Mouse (Mus musculus): Measurements from ENCODE around the gene Gns. TPM values are rescaled to one million over a fixed set of nuclear protein-coding genes. Genes with fewer than 3 reads are reported as not detected.
"Not testable (repeated sequence)": the region's sequence is repeated elsewhere in the genome, so short reads cannot be mapped to it uniquely, and the experiment has no call there.

Gns gene
- 10 to 100 TPM; 67.9 to 68.9 TPM for total RNA-seq (2021)
- long read RNA-seq, experiment 1, transcript Gns-201 (14 exons, 3,855 nt) = major isoform, 97 of 117 reads
- long read RNA-seq, experiment 1, partial matches to known transcripts = 8 of 117 reads
- long read RNA-seq, experiment 1, other reads (novel, unspliced or antisense) = 10 of 117 reads
- long read RNA-seq, experiment 2, transcript Gns-201 (14 exons, 3,855 nt) = major isoform, 104 of 132 reads
- long read RNA-seq, experiment 2, partial matches to known transcripts = 20 of 132 reads
- long read RNA-seq, experiment 2, other reads (novel, unspliced or antisense) = 5 of 132 reads

DNA sequence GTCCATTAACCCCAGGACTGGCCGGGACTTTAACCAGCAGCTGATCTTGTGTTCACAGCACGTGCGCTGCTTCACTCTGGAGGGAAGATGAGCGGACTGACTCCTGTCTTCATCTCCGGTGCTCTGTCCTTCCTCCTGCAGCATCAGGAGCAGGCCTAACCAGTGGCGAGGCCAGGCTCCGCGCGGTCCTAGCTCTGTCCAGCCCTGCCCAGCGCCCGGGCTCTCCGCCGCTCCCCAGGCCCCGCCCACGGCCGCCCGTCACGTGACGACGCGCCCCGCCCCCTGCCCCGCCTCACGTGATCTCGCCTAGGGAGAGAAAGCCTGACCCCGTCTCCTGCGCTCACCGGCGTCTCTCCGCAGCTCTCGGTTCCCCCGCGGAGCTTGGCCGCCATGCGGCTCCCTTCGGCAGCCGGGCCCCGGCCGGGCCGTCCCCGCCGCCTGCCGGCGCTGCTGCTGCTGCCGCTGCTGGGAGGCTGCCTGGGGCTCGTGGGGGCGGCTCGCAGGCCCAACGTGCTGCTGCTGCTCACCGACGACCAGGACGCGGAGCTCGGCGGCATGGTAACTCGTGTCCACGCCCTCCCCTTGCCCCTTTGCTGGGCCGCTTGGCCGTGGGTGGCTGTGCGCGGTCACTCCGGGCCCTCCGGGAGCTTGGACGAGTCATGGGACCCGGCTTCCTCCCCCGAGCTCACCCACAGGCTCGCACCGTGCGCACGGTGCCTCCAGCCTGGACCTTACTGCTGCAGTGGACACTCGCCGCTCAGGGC is at the start of gene Gns:
Gene Gns (plus strand): TSS at position 290 of the 764 bp plus-strand sequence.
- DNase-seq (ENCODE audit: low spot score in 2 of 2) = peak; percentile 90

DNA sequence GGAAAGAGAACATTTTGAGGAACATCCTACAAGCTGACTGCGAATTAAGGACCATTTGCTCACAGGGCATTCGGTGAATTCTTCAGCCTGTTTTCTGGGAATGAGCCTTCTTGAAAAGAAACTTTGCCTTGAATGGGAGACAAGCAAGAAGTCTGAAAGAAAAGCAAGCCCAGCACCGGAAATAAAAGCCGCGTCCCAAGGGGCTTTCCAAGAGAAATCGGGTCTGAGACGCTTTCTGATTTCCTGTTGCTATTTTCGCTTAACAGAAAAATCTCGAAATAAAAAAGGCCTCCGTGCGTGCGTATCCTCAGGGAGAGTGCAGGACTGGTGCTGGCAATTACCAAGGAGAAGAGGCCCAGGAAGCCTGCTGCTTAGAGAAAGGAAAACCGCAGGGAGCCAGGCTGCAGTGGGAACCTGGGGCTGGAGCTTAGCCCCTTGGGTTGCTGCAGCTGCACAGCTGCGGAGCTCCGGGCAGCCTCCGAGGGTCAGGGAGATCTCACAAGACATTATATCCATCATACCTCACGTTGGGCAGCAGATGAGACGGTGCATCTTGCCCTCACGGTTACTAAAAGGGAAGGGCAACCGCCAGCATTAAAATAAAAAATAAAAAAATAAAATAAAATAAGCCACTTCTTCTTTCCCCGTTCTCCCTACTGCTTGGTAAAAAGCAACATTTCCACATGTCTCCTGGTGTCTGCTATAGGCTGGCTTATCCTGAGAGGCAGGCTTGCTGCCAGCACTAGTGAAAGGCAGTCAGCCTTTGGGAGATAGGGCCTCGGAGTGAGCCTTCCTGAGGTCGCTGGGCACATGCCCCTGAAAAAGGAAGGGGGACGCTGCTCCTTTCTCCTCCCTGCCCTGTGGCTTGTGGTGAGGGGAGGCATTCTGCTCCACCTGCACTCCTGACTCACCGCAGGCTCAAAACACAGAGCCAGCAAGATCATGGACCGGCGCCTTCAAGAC is 49.3 kb upstream of the Gns start:
- no peak for DNase-seq (ENCODE audit: low spot score in 2 of 2)

DNA sequence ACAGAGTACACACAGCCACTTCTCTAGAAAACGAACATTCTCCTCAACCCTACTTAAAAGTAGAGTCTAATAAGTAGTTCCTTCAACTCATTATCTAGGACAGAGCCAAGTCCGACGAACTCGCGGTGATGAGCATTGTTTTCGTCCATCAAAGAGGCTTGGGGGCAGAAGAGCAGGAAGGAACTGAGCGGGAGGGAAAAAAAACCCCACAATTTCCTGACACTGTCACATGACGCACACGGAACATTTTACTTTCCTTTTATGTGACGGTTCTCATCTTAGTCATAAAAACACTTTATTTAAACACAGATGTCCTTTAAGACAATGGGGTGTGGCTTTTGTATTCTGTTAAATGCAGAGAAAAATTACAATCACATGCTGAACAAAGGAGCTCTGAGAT is 48.5 kb upstream of the Gns start:
- DNase-seq (ENCODE audit: low spot score in 2 of 2) = no peak

DNA sequence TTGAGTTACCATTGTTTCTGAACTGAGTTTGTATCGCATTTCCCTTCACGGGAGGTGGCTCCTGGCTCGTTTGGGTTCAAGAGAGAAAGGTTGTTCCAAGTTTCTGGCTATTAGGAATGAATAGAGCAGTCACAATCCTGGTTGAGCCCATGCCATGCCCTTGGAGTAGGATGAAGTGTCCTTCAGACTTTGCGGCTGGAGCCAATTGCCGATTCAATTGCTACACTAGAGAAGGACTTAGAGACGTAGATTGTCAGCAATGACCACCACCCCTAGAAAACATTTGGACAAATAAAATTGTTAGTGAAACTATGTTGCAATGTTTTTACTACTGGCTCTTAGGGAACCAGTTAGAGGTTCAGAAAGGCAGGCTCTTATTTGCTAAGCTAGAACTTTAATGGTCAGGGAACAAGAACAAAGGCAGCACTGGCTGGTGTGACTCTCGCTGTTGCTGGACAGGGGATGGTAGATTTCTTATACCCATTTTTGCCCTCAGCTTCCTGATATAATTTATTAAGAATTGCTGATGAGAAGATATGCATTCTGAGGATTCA is 46.4 kb upstream of the Gns start:
- DNase-seq (ENCODE audit: low spot score in 2 of 2) = no peak

DNA sequence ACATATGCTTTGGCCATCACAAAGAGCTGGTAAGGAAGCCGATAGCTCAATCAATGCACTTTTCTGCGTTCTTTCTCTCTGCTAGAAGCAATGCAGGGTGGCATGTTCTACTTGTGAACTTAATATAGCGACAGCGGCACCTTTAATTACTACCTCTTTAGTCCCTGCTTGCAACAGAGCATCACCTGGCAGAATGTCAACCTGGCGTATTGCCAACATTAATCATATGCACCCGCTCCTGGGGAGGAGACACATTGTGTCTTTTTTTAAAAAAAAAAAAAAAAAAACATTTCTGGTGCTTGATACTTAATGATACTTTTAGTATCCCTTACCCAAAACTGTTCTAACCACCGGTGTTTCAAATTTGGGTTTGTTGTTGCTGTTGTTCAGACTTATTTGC is 41.4 kb upstream of the Gns start:
- DNase-seq (ENCODE audit: low spot score in 2 of 2) = no peak

DNA sequence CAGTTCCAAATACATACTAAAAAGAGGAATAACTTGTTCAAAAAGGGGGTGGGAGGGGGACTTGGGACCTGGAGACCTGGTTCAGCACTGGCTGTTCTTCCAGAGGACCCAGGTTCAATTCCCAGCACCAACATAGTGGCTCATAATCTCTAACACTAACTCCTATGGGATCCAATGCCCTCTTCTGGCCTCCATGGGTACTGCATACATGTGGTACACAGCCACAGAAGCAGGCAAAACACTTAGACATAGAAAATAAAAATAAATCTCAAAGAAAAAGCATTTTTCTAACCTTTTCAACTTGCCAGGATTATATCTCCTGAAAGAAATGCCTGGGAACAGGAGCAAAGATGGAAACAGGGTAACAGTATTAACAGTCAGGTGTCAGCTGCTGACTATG is 38.7 kb upstream of the Gns start:
- no peak for DNase-seq (ENCODE audit: low spot score in 2 of 2)

DNA sequence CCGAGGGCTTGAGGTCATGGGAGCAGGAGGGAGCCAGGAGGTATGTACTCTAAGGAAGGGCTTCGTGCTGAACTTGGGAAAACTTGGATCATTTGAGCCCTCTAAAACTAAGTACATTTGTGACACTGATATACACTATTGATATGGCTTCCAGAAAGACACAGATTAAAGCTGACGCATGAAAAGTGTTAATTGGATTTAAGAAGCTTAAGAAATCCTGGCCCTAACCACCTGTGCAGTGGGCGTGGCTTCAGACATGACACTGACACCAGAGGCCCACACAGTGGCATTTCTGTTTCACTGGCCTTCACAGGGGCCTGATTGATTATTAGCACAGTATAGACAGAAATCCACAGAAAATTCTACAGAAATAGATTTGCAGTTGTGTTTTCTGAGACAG is 35.3 kb upstream of the Gns start:
- DNase-seq (ENCODE audit: low spot score in 2 of 2) = no peak

DNA sequence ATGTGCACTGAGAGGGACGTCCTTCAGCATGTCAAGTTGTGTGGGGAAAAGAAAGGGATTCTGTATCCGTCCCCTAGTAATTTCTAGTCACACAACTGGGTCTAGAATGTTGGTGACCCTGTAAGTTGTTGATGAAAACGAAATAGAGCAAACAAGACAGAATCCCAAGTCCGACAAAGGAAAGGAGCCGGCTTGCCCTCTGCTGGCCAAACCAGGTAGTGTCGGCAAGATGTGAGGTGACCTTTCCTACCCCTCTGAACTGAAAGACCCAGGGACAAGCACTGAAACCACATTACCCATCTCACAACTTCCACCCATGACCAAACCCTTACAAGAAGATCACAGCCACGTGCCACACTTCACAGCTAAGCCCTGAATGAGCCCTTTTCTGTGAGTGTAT is 34.0 kb upstream of the Gns start:
- peak; percentile 38 to 66 for DNase-seq (ENCODE audit: low spot score in 2 of 2)

DNA sequence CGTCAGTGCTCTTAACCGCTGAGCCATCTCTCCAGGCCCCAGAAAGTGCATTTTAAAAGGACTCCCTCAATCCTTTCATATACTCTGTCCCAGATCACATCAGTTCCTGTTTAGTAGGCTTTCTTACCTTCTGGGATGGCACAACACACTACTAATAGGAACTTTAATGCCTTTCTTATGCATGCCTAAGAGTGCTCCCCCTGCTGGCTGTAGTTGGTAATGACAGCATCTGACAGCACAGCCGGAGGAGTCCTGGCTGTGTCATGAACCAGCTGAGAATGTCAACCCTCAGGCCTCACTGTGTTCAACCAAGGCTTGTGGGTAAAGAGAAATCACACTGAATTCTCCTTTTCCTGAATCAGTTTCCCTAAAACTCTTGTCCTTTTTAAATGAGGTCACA is 30.3 kb upstream of the Gns start:
- DNase-seq (ENCODE audit: low spot score in 2 of 2) = peak; percentile 37 to 47

DNA sequence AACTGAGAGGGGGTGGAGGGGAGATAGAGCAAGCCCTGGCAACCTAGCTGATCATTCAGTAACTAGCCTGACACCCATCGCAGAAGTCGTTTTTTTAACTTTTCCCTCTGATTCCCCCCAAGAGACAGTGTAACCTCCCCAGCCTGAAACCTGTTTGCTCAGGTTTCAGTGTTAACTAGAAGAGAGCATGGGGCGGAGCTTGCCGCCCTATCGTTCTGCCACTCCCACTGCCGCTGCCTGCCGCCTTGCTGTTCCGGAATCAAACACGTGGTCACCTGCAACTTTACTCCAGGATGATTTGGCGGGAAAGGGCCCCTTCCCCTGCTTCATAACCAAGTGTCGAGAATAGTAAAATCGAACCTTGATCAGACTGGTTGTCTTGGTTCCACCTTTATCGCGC is 28.4 kb upstream of the Gns start:
- not testable (repeated sequence) for DNase-seq (ENCODE audit: low spot score in 2 of 2)

DNA sequence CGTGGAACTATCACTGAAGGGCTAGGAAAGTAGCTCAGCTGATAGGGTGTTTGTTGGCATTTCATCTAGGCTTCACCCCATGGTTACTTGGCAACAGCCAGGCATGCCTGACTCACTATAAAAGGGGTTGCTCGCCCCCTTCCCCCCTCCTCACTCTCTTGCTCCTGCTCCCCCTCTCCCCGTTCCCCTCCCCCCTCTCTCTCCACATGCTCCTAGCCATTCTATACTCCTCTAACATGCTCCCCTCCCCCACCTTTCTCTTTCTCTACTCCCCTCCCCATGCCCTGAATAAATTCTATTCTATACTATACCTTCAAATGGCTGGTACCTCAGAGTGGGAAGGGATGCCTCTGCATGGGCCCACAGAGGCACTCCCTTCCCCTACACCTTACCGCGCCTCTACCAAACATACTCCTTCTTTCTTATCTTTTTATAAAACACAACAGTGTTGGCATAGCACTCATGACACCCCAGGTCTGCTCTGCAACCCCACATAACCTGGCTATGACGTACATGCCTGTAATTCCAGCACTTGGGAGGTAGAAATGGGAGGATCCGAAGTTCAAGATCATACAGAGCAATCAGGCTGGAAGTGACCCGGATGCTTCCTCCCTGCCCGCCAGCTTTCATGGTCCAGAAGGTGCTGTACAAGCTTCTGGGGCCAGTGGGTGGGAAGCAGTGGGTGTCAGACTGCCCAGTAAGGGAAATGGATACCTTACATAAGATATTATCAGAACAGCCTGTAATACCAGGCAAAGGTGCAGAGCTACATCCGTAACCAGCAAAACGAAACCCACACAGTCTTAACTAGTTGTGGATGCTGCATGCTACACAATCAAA is 23.9 kb upstream of the Gns start:
- no peak for DNase-seq (ENCODE audit: low spot score in 2 of 2)

DNA sequence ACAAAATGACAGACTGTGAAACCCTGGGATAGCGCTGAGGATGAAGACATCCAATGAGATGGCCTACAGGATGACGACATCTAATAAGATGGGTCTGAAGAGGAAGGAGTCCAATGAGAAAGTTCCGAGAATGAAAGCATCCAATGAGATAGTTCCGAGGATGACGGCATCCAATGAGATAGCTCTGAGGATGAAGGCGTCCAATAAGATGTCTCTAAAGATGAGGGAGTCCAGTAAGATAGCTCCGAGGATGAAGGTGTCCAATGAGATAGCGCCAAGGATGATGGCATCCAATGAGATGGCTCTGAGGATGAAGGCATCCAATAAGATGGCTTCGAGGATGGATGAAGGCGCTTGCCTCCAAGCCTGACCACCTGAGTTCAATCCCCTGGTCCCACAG is 22.6 kb upstream of the Gns start:
- no peak for DNase-seq (ENCODE audit: low spot score in 2 of 2)

DNA sequence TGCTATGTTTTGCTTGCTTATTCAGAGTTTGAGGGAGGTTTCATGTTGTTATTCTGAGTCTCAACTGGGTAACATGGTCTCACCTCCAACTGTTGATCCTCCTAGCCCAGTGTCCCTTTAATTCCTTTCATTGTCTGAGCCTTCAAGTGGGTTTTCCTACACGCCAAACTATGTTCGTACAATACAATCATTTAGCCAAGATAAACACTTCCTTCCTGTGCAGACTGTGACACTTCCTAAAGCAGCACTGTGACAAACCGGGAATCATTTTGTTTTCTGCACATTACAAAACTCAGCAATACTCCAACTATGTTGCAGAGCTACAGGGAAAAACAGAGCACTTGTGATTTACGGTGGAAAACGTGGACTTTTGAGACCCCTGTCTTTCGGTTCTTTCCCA is 21.0 kb upstream of the Gns start:
- DNase-seq (ENCODE audit: low spot score in 2 of 2) = no peak

DNA sequence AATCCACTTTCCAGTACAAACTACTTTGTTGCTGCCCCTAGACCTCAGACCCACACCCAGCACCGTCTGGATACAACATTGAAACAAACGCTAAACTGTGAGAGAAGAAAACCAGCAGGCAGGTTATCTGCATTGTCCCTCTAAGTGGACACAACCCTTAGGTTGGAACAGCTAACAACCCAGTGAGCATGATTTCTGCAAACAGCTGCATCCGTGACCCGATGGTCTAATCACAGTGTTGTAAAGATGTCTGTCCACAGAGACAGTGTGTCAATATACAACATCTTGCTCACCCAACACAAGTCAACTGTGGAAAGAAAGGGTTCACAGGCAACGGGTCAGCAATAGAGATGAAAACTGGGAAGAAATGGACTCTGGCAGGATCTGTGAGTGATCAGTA is 15.6 kb upstream of the Gns start:
- no peak for DNase-seq (ENCODE audit: low spot score in 2 of 2)

DNA sequence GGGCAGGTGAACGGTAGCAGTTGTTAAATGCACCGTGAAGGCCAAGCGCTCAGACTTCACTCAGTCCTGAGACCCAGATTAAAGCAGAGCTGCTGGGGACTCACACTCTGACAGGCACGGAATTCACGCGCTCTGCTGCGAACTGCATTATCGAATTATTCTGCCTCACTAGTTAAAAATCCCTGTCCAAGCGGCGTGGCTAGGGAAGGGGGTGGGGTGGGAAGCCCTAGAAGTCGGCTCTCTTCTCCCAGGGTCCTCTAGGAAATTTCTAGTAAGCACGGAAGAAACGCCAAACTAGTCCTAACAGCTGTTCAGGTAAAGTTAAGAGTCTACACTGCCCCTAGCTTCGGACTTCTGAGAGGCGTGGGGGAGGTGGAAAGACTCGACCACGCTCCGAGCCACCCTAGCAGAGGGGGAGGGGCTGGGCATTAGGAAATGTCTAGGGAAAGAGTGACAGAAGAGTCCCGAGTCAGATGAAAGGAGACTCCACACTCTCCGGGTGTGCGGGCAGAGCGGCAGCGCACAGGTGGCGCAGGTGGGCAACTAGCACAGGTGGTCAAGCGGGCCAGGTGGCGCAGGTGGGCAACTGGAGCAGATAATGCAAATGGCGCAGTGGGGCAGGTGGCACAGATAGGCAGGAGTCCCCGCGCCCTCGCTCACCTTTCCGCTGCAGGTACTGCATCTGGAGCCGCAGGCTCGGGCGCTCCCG is 14.4 kb upstream of the Gns start:
- no peak for DNase-seq (ENCODE audit: low spot score in 2 of 2)

DNA sequence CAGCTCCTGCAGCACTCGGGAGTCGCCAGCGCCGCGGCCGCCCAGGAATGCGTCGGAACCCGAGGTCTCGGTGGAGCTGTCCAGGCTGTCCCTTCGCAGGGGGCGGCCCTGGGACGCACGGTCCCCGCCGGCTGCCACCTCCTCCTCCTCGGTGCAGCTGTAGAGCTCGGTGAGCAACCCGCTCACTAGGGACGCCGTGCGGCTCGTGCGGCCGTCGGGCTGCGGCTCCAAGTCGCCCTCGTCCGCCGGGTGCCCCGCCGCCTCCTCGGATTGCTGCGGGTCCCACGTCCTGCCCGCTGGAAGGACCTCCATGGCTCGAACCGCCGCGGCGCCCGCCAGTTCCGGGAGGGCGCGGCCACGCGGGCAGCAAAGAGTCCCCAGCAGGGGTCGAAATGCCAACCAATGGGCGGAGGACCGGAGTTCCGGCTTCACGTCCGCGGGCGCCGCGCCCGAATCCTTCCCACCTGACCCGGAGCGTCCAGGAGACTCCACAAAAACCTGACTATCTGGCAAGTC is 13.8 kb upstream of the Gns start, which contains the start of gene Tbc1d30:
Gene Tbc1d30 (minus strand): TSS at position 213 of the 516 bp plus-strand sequence.
- DNase-seq (ENCODE audit: low spot score in 2 of 2) = peak in 1 of 2 experiments; percentile 40

DNA sequence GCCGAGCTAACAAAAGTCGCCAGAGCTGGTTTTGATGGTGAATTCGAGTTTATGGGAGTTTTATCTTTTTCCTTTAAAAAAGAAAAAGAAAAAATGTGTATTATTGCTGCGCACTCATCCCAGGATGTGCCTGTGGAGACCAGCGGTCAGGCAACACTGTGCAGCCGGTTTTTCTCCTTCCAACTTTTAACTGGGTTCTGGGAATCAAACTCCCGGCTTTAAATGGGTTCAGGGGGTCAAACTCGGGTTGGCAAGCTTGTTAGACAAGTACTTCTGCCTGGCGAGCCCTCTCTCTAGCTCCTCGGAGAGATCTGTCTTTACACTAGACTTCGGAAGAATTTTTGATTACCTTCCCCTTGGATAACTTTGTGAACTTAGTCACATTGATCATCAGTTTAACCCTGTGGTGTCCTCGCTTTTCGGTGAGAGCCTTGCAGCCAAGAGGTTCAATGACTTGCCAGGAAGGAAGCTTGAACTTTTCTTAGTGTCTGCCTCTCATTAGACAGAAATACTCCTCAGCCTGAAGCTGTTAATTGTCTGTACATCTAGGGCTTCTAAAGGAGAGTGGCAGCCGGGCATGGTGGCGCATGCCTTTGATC is 13.1 kb upstream of the Gns start:
- DNase-seq (ENCODE audit: low spot score in 2 of 2) = no peak

DNA sequence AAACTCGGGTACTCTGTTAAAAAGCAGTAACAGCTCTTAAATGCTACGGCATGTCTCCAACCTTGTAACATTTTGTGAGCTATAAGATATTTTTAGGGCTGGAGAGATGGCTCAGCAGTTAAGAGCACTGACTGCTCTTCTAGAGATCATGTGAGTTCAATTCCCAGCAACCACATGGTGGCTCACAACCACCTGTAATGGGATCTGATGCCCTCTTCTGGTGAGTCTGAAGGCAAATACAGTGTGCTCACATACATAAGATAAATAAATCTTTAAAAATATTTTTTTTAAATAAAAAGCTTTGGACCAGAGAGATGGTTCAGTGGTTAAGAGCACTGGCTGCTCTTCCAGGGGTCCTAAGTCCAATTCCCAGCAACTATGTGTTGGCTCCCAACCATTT is 4.5 kb upstream of the Gns start:
- DNase-seq (ENCODE audit: low spot score in 2 of 2) = no peak

DNA sequence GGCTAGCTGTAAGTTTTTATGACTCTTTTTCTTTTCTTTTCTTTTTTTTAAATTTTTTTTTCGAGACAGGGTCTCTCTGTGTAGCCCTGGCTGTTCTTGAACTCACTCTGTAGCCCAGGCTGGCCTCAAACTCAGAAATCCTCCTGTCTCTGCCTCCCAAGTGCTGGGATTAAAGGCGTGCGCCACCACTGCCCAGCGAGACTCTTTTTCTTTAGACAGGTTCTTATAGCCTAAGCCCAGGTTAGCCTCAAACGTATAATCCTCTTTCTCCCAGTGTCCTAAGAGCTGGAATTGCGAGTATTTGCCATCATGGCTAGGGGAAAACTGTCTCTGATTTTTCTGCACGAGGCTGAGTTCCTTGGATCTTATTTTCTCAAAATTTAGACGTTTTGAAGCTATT is 1.7 kb upstream of the Gns start:
- no peak for DNase-seq (ENCODE audit: low spot score in 2 of 2)
